Mouse (Mus musculus): ENCODE measurements around the gene Pi16. TPM values are rescaled to one million over a fixed set of nuclear protein-coding genes. Genes with fewer than 3 reads are reported as not detected.
"Not testable (repeated sequence)": the region's sequence is repeated elsewhere in the genome, so short reads cannot be mapped to it uniquely, and the experiment has no call there.

Gene Pi16
- 1.6 and 4.7 TPM in 2 replicates for polyA plus RNA-seq (2012; ENCODE audit: insufficient read depth, low replicate concordance)

DNA sequence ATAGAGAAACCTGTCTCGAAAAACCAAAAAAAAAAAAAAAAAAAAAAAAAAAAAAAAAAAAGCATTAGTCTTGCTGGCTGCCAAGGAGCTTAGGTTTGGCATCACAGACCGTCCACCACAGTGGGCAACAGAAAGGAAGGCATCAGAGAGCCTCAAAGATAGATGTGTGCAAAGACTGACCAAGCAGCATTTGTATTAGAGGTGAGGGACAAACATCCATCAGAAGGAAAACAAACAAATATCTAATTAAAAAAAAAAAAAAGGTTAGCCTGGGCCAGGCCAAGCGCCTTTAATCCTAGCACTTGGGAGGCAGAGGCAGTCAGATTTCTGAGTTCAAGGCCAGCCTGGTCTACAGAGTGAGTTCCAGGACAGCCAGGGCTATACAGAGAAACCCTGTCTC is at the start of gene Pi16:
TSS of gene Pi16 (plus strand) at position 301 of the 400 bp plus-strand sequence.
- not testable (repeated sequence) for H3K4me3 ChIP-seq (replicated peaks)
- peaks cover 42% of the 10 kb centered on the region for H3K27me3 ChIP-seq (replicated peaks)

DNA sequence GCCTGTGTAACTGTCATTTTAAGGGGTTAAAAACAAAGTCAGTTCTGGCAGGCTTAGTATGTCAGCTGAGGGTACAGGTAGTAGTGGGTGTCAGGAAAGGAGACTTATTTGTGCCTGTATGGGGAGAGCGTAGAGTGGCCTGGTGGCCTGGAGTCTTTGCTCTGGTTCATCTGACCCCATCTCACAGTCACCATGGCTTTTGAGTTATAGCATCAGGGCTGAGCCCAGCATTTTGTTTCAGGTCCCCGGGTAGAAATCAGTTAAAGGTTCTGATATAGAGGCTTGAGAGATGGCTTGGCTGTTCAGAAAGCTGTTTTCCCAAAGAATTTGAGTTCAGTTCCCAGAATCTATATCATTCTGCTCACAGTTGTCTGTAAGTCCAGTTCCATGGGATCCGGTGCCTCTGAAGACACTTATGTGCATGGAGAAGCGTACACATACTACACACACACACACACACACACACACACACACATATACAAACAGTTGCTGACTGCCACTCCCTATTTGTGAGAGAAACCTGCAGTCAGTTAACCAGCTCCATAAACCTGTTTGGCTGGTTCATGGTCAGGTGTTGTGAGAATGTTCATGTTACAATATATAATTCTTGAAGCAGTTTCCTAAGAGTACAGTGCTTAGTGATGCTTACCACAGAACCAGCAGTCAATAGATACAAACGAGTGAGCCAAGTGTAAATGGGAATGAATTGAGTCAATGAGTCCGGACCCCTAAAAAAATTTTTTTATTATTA is 49.4 kb upstream of the Pi16 start:
- Histone ChIP-seq H3K27me3 (replicated peaks) (no peaks in the 10 kb centered on the region), H3K4me1 (peaks cover 61% of the 10 kb centered on the region), H3K36me3 (replicated peaks; ENCODE audit: low read length) (peaks cover 3% of the 10 kb centered on the region), H3K9me3 (no peaks in the 10 kb centered on the region), H3K4me3 (replicated peaks) (peak overlapping the region; percentile 95)
- TF ChIP-seq FLI1 (IDR thresholded peaks at IDR 0.05; ENCODE audit: low read length), result no peak
- no peak for TF ChIP-seq GATA1 (IDR thresholded peaks at IDR 0.05; ENCODE audit: borderline replicate concordance, low read length)

More for the DNA sequence above, at the start of gene Pi16:
- H3K36me3 ChIP-seq (replicated peaks; ENCODE audit: low read length); H3K9me3 ChIP-seq: not testable (repeated sequence)
- peaks cover 47% of the 10 kb centered on the region for H3K4me1 ChIP-seq

DNA sequence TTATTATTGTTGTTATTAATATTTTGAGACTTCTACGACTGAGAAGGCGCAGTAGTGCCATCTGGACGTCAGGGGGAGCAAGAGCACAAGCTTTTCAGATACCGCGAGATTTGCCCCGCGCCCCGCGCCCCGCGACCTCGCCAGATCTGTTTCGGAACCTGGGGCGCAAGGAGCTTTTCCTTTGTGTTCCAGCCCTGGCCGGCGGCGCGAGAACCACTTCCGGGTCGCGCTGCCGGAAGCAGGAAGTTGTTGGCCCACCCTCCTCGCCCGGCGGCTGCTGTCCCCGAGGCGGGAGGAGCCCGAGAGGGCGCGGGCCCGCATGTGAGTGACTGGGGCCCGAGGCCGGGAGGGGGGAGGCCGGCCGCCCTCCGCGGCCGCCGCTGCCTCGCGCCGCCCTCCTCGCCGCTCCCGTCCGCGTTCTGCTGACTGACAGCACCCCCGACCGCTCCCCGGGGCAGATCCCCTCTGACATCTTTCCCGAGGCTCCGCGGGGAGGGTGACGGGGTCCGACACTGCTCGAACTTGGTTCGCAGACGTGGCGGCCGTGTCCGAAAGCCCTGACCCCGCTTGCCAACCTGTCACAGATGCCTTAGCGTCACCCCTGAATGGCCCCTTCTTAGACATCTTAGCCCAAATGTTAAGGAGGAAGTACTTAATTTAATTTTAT is 48.7 kb upstream of the Pi16 start, which contains the start of gene BC004004:
TSS of gene BC004004 (plus strand) at position 107 of the 667 bp plus-strand sequence.
- peaks cover 60% of the 10 kb centered on the region for H3K4me1 ChIP-seq
- H3K27me3 ChIP-seq (replicated peaks), result no peaks in the 10 kb centered on the region
- no peaks in the 10 kb centered on the region for H3K9me3 ChIP-seq
- peak within 1 kb of the TSS; percentile 95 for H3K4me3 ChIP-seq (replicated peaks)
- peaks cover 3% of the 10 kb centered on the region for H3K36me3 ChIP-seq (replicated peaks; ENCODE audit: low read length)
- TF ChIP-seq FLI1 (IDR thresholded peaks at IDR 0.05; ENCODE audit: low read length) (no peak), GATA1 (IDR thresholded peaks at IDR 0.05; ENCODE audit: borderline replicate concordance, low read length) (no peak)

DNA sequence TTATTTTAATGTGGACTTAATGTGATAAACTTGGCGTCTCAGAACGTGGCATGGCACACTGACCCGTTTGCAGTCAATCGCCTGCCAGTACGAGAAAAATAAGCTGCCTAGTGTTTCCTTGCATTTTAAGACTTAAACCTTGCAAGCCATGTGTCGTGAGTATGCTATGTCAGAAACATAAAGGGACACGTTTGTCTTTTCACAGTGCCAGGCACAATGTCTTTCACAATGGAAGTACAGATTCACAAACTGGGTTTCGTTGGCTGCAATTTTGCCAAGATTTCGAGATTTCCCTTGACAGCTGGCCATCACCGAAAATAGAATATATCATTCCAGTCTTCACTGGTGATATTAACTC is 48.2 kb upstream of the Pi16 start:
- H3K36me3 ChIP-seq (replicated peaks; ENCODE audit: low read length), result peaks cover 3% of the 10 kb centered on the region
- TF ChIP-seq FLI1 (IDR thresholded peaks at IDR 0.05; ENCODE audit: low read length) (no peak), GATA1 (IDR thresholded peaks at IDR 0.05; ENCODE audit: borderline replicate concordance, low read length) (no peak)

DNA sequence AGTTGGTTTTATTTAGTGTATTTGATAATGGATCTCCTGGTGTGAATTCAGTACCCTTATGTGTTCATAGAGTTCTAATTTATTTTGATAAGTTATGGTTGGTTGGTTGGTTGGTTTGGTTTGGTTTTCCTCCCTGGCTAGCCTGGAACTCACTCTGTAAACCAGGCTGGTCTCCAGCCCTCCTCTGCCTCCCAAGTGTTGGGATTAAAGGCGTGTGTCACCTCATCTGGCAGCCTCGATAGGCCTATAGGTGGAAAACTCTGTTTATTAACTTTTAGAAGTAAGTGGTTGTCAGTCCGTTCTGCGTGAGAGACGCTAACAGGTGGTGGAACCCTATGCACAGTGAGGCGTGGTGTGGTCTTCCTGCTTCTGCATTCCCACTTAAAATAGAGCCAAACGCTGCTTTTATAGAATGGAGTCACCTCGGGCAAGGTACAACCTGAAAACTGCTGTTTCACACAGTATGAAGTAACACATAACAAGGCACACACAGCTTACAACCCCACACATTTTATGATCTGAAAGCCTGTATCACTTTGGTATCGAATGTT is 47.3 kb upstream of the Pi16 start:
- peaks cover 3% of the 10 kb centered on the region for H3K36me3 ChIP-seq (replicated peaks; ENCODE audit: low read length)
- H3K4me1 ChIP-seq, result peaks cover 61% of the 10 kb centered on the region
- no peaks in the 10 kb centered on the region for H3K27me3 ChIP-seq (replicated peaks)
- TF ChIP-seq GATA1 (IDR thresholded peaks at IDR 0.05; ENCODE audit: borderline replicate concordance, low read length), result no peak
- TF ChIP-seq FLI1 (IDR thresholded peaks at IDR 0.05; ENCODE audit: low read length), result no peak
- no peaks in the 10 kb centered on the region for H3K9me3 ChIP-seq
- peak overlapping the region; percentile 34 for H3K4me3 ChIP-seq (replicated peaks)

More for the DNA sequence above, 48.2 kb upstream of the Pi16 start:
- Histone ChIP-seq H3K9me3 (no peaks in the 10 kb centered on the region), H3K4me3 (replicated peaks) (peak overlapping the region; percentile 95), H3K4me1 (peaks cover 61% of the 10 kb centered on the region), H3K27me3 (replicated peaks) (no peaks in the 10 kb centered on the region)

DNA sequence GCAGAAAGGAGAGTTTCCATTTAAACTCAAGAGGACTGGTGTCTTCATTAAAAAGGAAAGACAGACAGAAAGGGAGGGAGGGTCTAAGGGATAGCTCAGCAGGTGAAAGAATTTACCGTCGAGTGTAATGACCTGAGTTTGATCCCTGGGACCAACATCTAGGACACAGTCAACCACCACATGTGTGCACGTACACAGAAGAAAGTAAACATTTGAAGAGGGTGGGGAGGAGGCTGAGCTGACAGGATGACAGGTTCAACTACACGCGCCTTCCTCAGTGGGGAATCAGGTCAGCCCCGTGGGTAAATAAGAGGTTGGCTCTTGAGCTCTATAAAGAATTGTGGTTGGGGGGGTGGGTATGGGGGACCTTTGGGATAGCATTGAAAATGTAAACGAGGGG is 44.3 kb upstream of the Pi16 start:
- Histone ChIP-seq H3K9me3 (no peaks in the 10 kb centered on the region), H3K4me3 (replicated peaks) (no peak overlapping the region), H3K4me1 (peaks cover 68% of the 10 kb centered on the region), H3K36me3 (replicated peaks; ENCODE audit: low read length) (peaks cover 19% of the 10 kb centered on the region), H3K27me3 (replicated peaks) (no peaks in the 10 kb centered on the region)
- no peak for TF ChIP-seq GATA1 (IDR thresholded peaks at IDR 0.05; ENCODE audit: borderline replicate concordance, low read length)
- no peak for TF ChIP-seq FLI1 (IDR thresholded peaks at IDR 0.05; ENCODE audit: low read length)

DNA sequence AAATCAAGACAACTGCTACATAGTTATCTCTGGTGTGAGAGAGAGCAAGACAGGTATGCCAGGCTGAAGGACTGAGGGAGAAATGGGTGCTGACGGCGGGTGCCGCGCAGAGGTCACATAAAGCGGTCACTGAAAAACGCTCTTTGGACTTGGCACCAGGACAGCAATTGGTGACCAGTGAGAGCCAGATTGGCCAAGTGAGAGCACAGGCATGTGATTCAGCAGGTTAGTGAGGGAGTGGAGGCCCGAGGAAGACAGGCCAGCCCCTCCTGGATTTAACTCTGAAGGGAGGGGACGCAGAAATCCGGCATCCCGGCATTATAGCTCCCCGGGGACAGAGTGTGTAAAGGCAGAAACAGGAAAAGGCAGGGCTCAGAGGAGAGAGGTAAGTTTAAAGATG is 43.6 kb upstream of the Pi16 start:
- Histone ChIP-seq H3K36me3 (replicated peaks; ENCODE audit: low read length) (peaks cover 27% of the 10 kb centered on the region), H3K27me3 (replicated peaks) (no peaks in the 10 kb centered on the region), H3K4me1 (peaks cover 70% of the 10 kb centered on the region), H3K9me3 (no peaks in the 10 kb centered on the region), H3K4me3 (replicated peaks) (no peak overlapping the region)
- TF ChIP-seq GATA1 (IDR thresholded peaks at IDR 0.05; ENCODE audit: borderline replicate concordance, low read length), result no peak
- no peak for TF ChIP-seq FLI1 (IDR thresholded peaks at IDR 0.05; ENCODE audit: low read length)

DNA sequence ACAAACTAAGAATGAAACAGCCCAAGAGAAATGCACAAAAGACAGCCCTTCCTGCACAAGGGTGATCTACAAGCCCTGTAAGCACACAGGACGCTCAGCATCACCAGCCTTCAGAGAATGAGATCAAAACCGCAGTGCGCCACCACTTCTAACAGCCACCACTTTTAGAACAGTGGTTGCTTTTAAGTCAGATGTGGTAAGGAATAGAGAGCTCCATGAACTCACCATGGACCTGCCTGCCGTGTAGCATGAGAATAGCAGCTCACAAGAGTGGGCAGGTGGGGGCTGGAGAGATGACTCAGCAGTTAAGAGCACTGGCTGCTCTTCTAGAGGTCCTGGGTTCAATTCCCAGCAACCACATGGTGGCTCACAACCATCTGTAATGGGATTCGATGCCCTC is 37.1 kb upstream of the Pi16 start:
- H3K4me3 ChIP-seq (replicated peaks), result no peak overlapping the region
- H3K36me3 ChIP-seq (replicated peaks; ENCODE audit: low read length), result peaks cover 83% of the 10 kb centered on the region
- TF ChIP-seq FLI1 (IDR thresholded peaks at IDR 0.05; ENCODE audit: low read length) (no peak), GATA1 (IDR thresholded peaks at IDR 0.05; ENCODE audit: borderline replicate concordance, low read length) (no peak)
- H3K4me1 ChIP-seq, result peaks cover 47% of the 10 kb centered on the region
- peaks cover 3% of the 10 kb centered on the region for H3K9me3 ChIP-seq
- H3K27me3 ChIP-seq (replicated peaks), result no peaks in the 10 kb centered on the region

DNA sequence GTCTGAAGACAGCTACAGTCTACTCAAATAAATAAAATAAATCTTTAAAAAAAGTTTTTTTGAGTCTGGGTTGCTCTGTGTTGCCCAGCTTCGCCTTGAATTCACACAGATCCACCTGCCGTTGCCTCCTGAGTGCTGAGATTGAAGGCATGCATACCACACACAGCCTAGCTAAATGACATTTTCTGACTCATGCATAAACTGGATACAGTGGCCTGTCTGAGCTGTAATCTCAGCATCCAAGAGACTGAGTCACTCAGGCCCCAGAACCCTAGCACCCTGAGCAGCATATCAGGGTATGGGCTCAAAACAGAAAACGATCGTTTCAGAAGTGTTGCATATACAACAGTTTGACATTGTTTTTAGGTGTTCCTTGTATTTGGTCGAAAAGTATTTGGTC is 35.9 kb upstream of the Pi16 start:
- TF ChIP-seq GATA1 (IDR thresholded peaks at IDR 0.05; ENCODE audit: borderline replicate concordance, low read length) (no peak), FLI1 (IDR thresholded peaks at IDR 0.05; ENCODE audit: low read length) (no peak)
- peaks cover 94% of the 10 kb centered on the region for H3K36me3 ChIP-seq (replicated peaks; ENCODE audit: low read length)
- peaks cover 47% of the 10 kb centered on the region for H3K4me1 ChIP-seq
- no peak overlapping the region for H3K4me3 ChIP-seq (replicated peaks)
- H3K9me3 ChIP-seq, result peaks cover 14% of the 10 kb centered on the region
- no peaks in the 10 kb centered on the region for H3K27me3 ChIP-seq (replicated peaks)

Data from megakaryocyte, embryonic 14.5 days (primary cell).